Mouse (Mus musculus) embryonic facial prominence, embryonic 11.5 days (tissue): Measurements from ENCODE around the gene Diaph3. TPM values are rescaled to one million over a fixed set of nuclear protein-coding genes. Genes with fewer than 3 reads are reported as not detected.

Experiments used
- ATAC-seq: fragments of 200-750 bp; cut with Nextera tagmentation; replicated peaks from 2 replicates; pipeline ENCODE4 v1.8.0; 2017; ENCODE audit warnings: low read depth; ENCODE audit not compliant: insufficient number of reproducible peaks, low FRiP score, low TSS enrichment
- DNase-seq: peaks from one replicate; pipeline ENCODE4 v3.0.0-alpha.2; 2015; ENCODE audit warnings: low spot score
- H3K27ac ChIP-seq: fragments of 300-500 bp; sonication (generic); replicated peaks from 2 replicates; pipeline ENCODE4 v1.5.1; 2014; ENCODE audit warnings: mild to moderate bottlenecking, low read depth, low read length, control low read depth
- H3K27me3 ChIP-seq: fragments of 300-500 bp; sonication (generic); 2 replicates; pipeline ENCODE4 v1.6.1; 2014; ENCODE audit warnings: mild to moderate bottlenecking, low read length, moderate library complexity, mixed read lengths; ENCODE audit not compliant: control insufficient read depth, insufficient read depth
- H3K36me3 ChIP-seq: fragments of 300-500 bp; sonication (generic); replicated peaks from 2 replicates; pipeline ENCODE4 v1.6.1; 2014; ENCODE audit warnings: low read depth, mild to moderate bottlenecking, low read length, moderate library complexity, mixed read lengths; ENCODE audit not compliant: control insufficient read depth, insufficient read depth
- H3K4me1 ChIP-seq: fragments of 300-500 bp; sonication (generic); 2 replicates; pipeline ENCODE4 v1.6.1; 2014; ENCODE audit warnings: low read length, mixed read lengths; ENCODE audit not compliant: control insufficient read depth, insufficient read depth
- H3K4me2 ChIP-seq: fragments of 300-500 bp; sonication (generic); 2 replicates; pipeline ENCODE4 v1.6.1; 2014; ENCODE audit warnings: low read depth, mild to moderate bottlenecking, control low read depth, low read length, moderate library complexity
- H3K4me3 ChIP-seq: fragments of 300-500 bp; sonication (generic); 2 replicates; pipeline ENCODE4 v1.5.1; 2014; ENCODE audit warnings: low read depth, low read length, control low read depth
- H3K9ac ChIP-seq: fragments of 300-500 bp; sonication (generic); replicated peaks from 2 replicates; pipeline ENCODE4 v1.6.1; 2014; ENCODE audit warnings: mild to moderate bottlenecking, control low read depth, low read length
- H3K9me3 ChIP-seq: fragments of 300-500 bp; sonication (generic); replicated peaks from 2 replicates; pipeline ENCODE4 v1.6.1; 2016; ENCODE audit warnings: mild to moderate bottlenecking, low read length, inconsistent platforms, mixed read lengths; ENCODE audit not compliant: control insufficient read depth
- WGBS: fragments of 180-500 bp; shearing (Covaris S2); extraction: QIAGEN DNeasy Blood & Tissue Kit; methylation state at CpG from one replicate; pipeline ENCODE4 v1.1.7; 2014; 5-methylcytosine and 5-hydroxymethylcytosine counted together
- polyA plus RNA-seq: library from polyadenylated mRNA; unstranded; fragments of >200 nt; fragmentation: Nextera tagmentation; extraction: Ambion mirVana; gene quantifications from 2 replicates; pipeline ENCODE4 v1.2.1, GENCODE M21; 2014

Diaph3 gene
- polyA plus RNA-seq, 1 experiment from 2014 or later, result 10.5 TPM

- Histone ChIP-seq H3K9ac (no peak overlapping the region), H3K9me3 (no peaks in the 10 kb centered on the region), H3K27ac (no peak overlapping the region), H3K27me3 (no peaks in the 10 kb centered on the region), H3K4me2 (no peak overlapping the region), H3K4me1 (no peaks in the 10 kb centered on the region), H3K4me3 (no peak overlapping the region), H3K36me3 (no peaks in the 10 kb centered on the region)
- peak; percentile 65 for ATAC-seq
- DNase-seq, result peak; percentile 51
- WGBS, result 37% methylated on average over 4 of the region's 4 CpGs
These were observed 143.7 kb downstream of the Diaph3 start for GRCm38 (mm10) chr14:86997318-86997717.

- no peaks in the 10 kb centered on the region for H3K36me3 ChIP-seq
- no peak overlapping the region for H3K4me2 ChIP-seq
- no peaks in the 10 kb centered on the region for H3K9me3 ChIP-seq
- no peak for DNase-seq
- WGBS, result 46% methylated on average over 1 of the region's 1 CpGs
- H3K27me3 ChIP-seq, result no peaks in the 10 kb centered on the region
- no peak for ATAC-seq
- no peak overlapping the region for H3K4me3 ChIP-seq
- no peak overlapping the region for H3K27ac ChIP-seq
- no peak overlapping the region for H3K9ac ChIP-seq
- H3K4me1 ChIP-seq, result no peaks in the 10 kb centered on the region
These were observed 189.9 kb downstream of the Diaph3 start for GRCm38 (mm10) chr14:86951169-86951568.

GRCm38 (mm10) chr14:86937953-86938352, 203.1 kb downstream of the Diaph3 start:
- H3K27ac ChIP-seq, result no peak overlapping the region
- H3K9me3 ChIP-seq, result no peaks in the 10 kb centered on the region
- H3K9ac ChIP-seq, result no peak overlapping the region
- no peaks in the 10 kb centered on the region for H3K36me3 ChIP-seq
- H3K27me3 ChIP-seq, result no peaks in the 10 kb centered on the region
- DNase-seq (no peak), ATAC-seq (no peak)
- WGBS, result 82% methylated on average over 2 of the region's 2 CpGs
- no peaks in the 10 kb centered on the region for H3K4me1 ChIP-seq
- H3K4me3 ChIP-seq, result no peak overlapping the region
- H3K4me2 ChIP-seq, result no peak overlapping the region

- Histone ChIP-seq H3K9ac (no peak overlapping the region), H3K36me3 (no peaks in the 10 kb centered on the region), H3K27ac (no peak overlapping the region), H3K9me3 (no peaks in the 10 kb centered on the region), H3K27me3 (no peaks in the 10 kb centered on the region), H3K4me3 (no peak overlapping the region), H3K4me2 (no peak overlapping the region), H3K4me1 (no peaks in the 10 kb centered on the region)
- ATAC-seq (no peak), DNase-seq (no peak)
- 78% methylated on average over 3 of the region's 3 CpGs for WGBS
These were observed 204.6 kb downstream of the Diaph3 start for GRCm38 (mm10) chr14:86936424-86936823.

- Histone ChIP-seq H3K36me3 (no peaks in the 10 kb centered on the region), H3K4me1 (no peaks in the 10 kb centered on the region), H3K9ac (no peak overlapping the region), H3K27me3 (no peaks in the 10 kb centered on the region), H3K4me2 (no peak overlapping the region), H3K4me3 (no peak overlapping the region), H3K9me3 (no peaks in the 10 kb centered on the region), H3K27ac (no peak overlapping the region)
- no peak for DNase-seq
- 74% methylated on average over 4 of the region's 4 CpGs for WGBS
- no peak for ATAC-seq
These were observed 210.3 kb downstream of the Diaph3 start for GRCm38 (mm10) chr14:86930763-86931162.

- Histone ChIP-seq H3K36me3 (no peaks in the 10 kb centered on the region), H3K27me3 (no peaks in the 10 kb centered on the region), H3K4me2 (no peak overlapping the region), H3K9me3 (no peaks in the 10 kb centered on the region), H3K27ac (no peak overlapping the region), H3K4me1 (no peaks in the 10 kb centered on the region), H3K4me3 (no peak overlapping the region), H3K9ac (no peak overlapping the region)
- DNase-seq (no peak), ATAC-seq (no peak)
- 75% methylated on average over 7 of the region's 7 CpGs for WGBS
These were observed 214.2 kb downstream of the Diaph3 start for GRCm38 (mm10) chr14:86926827-86927226.

GRCm38 (mm10) chr14:86898898-86899297, 242.1 kb downstream of the Diaph3 start:
- Histone ChIP-seq H3K4me3 (no peak overlapping the region), H3K4me2 (no peak overlapping the region), H3K9ac (no peak overlapping the region), H3K4me1 (no peaks in the 10 kb centered on the region), H3K36me3 (no peaks in the 10 kb centered on the region), H3K9me3 (no peaks in the 10 kb centered on the region), H3K27ac (no peak overlapping the region), H3K27me3 (no peaks in the 10 kb centered on the region)
- ATAC-seq, result no peak
- no peak for DNase-seq

- H3K4me2 ChIP-seq, result no peak overlapping the region
- ATAC-seq, result no peak
These were observed 251.8 kb downstream of the Diaph3 start for GRCm38 (mm10) chr14:86889070-86889804.

More at GRCm38 (mm10) chr14:86889070-86889804, 251.8 kb downstream of the Diaph3 start:
- Histone ChIP-seq H3K27ac (no peak overlapping the region), H3K27me3 (no peaks in the 10 kb centered on the region), H3K9me3 (no peaks in the 10 kb centered on the region), H3K9ac (no peak overlapping the region), H3K36me3 (no peaks in the 10 kb centered on the region), H3K4me1 (no peaks in the 10 kb centered on the region), H3K4me3 (no peak overlapping the region)
- no peak for DNase-seq
- WGBS, result 64% methylated on average over 3 of the region's 3 CpGs
